Mouse (Mus musculus): Measurements from ENCODE around the gene Wfdc1.

Gene Wfdc1

GRCm38 (mm10) chr8:119679184-119679583 is 13.0 kb downstream of the Wfdc1 start:
- no peak for DNase-seq (ENCODE audit: extremely low spot score, low spot score)

GRCm38 (mm10) chr8:119690602-119691001 is 24.4 kb downstream of the Wfdc1 start:
- DNase-seq (ENCODE audit: extremely low spot score, low spot score), result no peak

GRCm38 (mm10) chr8:119691989-119692388 is 25.8 kb downstream of the Wfdc1 start:
- no peak for DNase-seq (ENCODE audit: extremely low spot score, low spot score)

- no peak for DNase-seq (ENCODE audit: extremely low spot score, low spot score)
Measured at GRCm38 (mm10) chr8:119694696-119695095, 28.5 kb downstream of the Wfdc1 start.

GRCm38 (mm10) chr8:119697163-119697562 is 31.0 kb downstream of the Wfdc1 start:
- no peak for DNase-seq (ENCODE audit: extremely low spot score, low spot score)

- DNase-seq (ENCODE audit: extremely low spot score, low spot score), result peak; percentile 53
Measured at GRCm38 (mm10) chr8:119698960-119699359, 32.8 kb downstream of the Wfdc1 start.

GRCm38 (mm10) chr8:119699549-119700134 is 33.5 kb downstream of the Wfdc1 start, which contains the start of gene Atp2c2:
Gene Atp2c2 (plus strand): TSS chr8:119700009.
- no peak for DNase-seq (ENCODE audit: extremely low spot score, low spot score)

- no peak for DNase-seq (ENCODE audit: extremely low spot score, low spot score)
Measured at GRCm38 (mm10) chr8:119702965-119703364, 36.8 kb downstream of the Wfdc1 start.

- DNase-seq (ENCODE audit: extremely low spot score, low spot score), result no peak
Measured at GRCm38 (mm10) chr8:119707146-119707545, 41.0 kb downstream of the Wfdc1 start.

- DNase-seq (ENCODE audit: extremely low spot score, low spot score), result no peak
Measured at GRCm38 (mm10) chr8:119708471-119708870, 42.3 kb downstream of the Wfdc1 start.

- no peak for DNase-seq (ENCODE audit: extremely low spot score, low spot score)
Measured at GRCm38 (mm10) chr8:119708878-119709702, 42.9 kb downstream of the Wfdc1 start.

- no peak for DNase-seq (ENCODE audit: extremely low spot score, low spot score)
Measured at GRCm38 (mm10) chr8:119709703-119710093, 43.5 kb downstream of the Wfdc1 start.

- no peak for DNase-seq (ENCODE audit: extremely low spot score, low spot score)
Measured at GRCm38 (mm10) chr8:119712226-119712625, 46.1 kb downstream of the Wfdc1 start.

- no peak for DNase-seq (ENCODE audit: extremely low spot score, low spot score)
Measured at GRCm38 (mm10) chr8:119713421-119713820, 47.3 kb downstream of the Wfdc1 start.

GRCm38 (mm10) chr8:119715221-119715620 is 49.1 kb downstream of the Wfdc1 start:
- no peak for DNase-seq (ENCODE audit: extremely low spot score, low spot score)

GRCm38 (mm10) chr8:119716730-119717299 is 50.6 kb downstream of the Wfdc1 start:
- no peak for DNase-seq (ENCODE audit: extremely low spot score, low spot score)

- DNase-seq (ENCODE audit: extremely low spot score, low spot score), result peak; percentile 52
Measured at GRCm38 (mm10) chr8:119717765-119718164, 51.6 kb downstream of the Wfdc1 start.

- DNase-seq (ENCODE audit: extremely low spot score, low spot score), result no peak
Measured at GRCm38 (mm10) chr8:119719011-119719501, 52.9 kb downstream of the Wfdc1 start.

GRCm38 (mm10) chr8:119722348-119722747 is 56.2 kb downstream of the Wfdc1 start:
- no peak for DNase-seq (ENCODE audit: extremely low spot score, low spot score)

- no peak for DNase-seq (ENCODE audit: extremely low spot score, low spot score)
Measured at GRCm38 (mm10) chr8:119723676-119724075, 57.5 kb downstream of the Wfdc1 start.

- no peak for DNase-seq (ENCODE audit: extremely low spot score, low spot score)
Measured at GRCm38 (mm10) chr8:119724596-119724995, 58.4 kb downstream of the Wfdc1 start.

- DNase-seq (ENCODE audit: extremely low spot score, low spot score), result no peak
Measured at GRCm38 (mm10) chr8:119727093-119727492, 60.9 kb downstream of the Wfdc1 start.
